Mouse (Mus musculus) erythroid progenitor cell, adult 5-6 weeks (primary cell): ENCODE measurements around the gene Mms19. TPM values are rescaled to one million over a fixed set of nuclear protein-coding genes. Genes with fewer than 3 reads are reported as not detected.
A peak's percentile ranks its signal among the peaks of the same experiment; 100 is the strongest.

ENCODE experiments used
- ATAC-seq: replicated peaks from 2 replicates; pipeline ENCODE4 v1.8.0; 2016; ENCODE audit warnings: moderate number of reproducible peaks, mild to moderate bottlenecking, moderate TSS enrichment, inconsistent platforms; ENCODE audit not compliant: poor library complexity, low FRiP score, severe bottlenecking
- total RNA-seq, 2 experiments: library from RNA; stranded (forward) in 1 of 2; stranded (reverse) in 1 of 2; fragments of 150-400 nt in 1 of 2; fragments of 186-747, 209-891 nt in 1 of 2; gene quantifications; 2 replicates each; pipeline versions ENCODE4 v1.2.3 to v1.2.4; 2015 to 2017; ENCODE audit warnings: low replicate concordance in 2 of 2

Mms19 gene
- total RNA-seq (2015; ENCODE audit: low replicate concordance) (20.5 and 73.5 TPM in 2 replicates), total RNA-seq (2017; ENCODE audit: low replicate concordance) (10.1 and 15.4 TPM in 2 replicates)

DNA sequence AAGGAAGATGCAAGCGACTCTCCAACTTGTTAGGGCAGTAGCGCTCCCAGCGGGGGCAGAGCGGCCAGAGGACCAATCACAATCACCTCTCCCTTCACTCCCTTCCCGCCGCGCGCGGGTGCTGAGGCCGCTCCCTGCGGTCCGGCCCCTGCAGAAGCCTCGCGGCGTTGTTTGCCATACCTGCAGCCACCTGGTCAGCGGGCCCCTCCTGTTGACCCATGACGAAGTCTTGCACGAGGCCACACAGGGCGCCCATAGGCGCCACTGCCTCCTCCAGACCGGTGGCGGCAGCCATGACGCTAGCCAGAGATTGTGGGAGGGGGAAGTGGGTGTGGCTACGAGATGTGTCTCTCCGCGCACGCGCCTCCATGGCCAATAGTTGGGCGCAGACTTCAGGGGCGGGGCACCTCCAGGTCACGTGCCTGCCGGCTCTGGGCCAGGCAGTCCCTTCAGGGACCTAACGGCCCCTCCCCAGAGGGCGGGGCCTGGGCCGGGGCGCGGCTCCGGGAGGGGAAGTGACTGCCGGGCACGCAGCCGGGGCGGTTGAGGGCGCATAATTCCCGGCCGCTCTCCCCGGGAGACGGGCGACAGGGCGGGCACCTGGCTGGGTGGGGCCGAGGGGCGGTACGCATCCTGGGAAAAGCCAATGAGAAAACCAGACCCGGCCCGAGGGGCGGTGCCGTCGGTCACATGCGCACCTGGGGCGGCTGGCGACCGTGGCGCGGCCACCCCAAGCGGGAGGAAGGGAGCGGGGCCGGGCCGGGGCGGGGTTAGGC lies at the start of gene Mms19:
Gene Mms19, minus strand, starts transcription at position 339 of the 776 bp plus-strand sequence.
- peak; percentile 90 for ATAC-seq

DNA sequence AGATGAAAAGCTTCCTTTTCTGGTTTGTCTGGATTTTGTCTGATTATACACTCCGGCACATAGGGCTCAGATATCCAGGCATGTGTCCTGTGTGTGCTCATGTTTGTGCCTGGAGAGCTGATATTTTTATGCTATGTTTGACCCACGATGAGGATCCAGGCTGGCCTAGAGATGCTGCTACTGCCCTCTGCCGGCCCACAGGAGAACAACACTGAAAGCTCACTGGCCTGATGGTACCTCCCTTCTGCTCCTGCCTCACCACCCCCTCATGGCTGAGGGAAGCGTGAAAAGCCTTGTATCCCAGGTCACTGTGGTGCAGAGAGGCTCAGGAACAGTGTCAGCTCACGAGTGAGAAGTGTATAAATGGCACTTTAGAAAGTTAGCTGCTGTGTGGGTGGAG lies 45.2 kb upstream of the Mms19 start:
- ATAC-seq: peak; percentile 77

DNA sequence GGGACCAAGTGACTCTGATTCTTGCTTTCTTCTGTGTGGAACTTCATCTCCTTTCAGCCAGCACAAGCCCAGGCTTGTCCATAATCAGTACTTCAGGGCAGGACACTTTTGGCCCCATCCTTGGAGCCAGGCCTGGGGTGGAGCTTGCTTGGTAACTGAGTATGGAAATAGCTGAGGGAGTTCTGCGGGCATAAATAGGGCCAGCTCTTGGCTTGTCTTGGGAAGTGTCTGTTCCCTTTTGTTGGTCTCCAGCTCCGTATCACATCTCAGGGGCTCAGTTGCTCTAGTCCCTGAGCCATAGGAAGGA lies 41.5 kb upstream of the Mms19 start:
- no peak for ATAC-seq

DNA sequence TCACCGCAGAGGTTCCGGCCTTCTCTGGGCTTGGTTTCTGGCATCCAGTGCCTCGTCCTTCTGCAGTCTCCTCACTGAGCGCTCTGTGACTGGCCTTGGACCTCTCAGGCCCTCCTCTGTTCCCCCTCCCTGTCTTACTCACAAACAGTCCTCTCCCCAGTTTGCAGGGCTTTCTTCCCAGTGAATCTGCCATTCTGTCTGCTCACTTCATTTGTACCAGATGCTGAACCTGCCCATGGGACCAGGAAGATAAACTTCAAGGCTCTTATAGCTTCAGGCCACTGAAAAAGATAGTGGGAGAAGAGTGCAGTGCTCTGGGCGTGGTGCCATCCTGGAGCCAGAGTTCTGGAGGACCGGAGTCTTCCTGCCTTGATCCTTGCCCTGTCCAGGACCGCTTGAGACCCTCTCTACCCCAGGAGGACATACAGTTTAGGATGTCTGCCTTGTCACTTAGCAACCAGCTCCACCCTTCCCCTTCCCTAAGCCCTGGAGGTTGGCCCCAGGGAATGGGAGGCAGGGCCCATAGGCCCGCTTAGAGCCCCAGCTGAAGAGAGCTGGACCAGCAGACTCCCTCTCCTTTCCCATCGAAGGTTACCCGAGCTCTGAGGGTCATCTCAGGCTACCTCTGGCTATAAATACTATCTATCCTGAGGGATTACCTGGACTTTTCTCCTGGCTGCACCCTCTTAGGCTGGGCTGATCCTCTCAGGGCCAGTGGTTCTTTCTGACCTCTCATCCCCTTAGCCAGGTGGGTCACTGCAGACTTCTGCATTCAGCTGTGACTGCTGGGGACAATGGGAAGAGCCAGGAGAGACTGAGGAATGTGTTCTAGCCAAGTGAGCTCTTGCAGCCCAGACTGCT lies 41.0 kb upstream of the Mms19 start:
- no peak for ATAC-seq

DNA sequence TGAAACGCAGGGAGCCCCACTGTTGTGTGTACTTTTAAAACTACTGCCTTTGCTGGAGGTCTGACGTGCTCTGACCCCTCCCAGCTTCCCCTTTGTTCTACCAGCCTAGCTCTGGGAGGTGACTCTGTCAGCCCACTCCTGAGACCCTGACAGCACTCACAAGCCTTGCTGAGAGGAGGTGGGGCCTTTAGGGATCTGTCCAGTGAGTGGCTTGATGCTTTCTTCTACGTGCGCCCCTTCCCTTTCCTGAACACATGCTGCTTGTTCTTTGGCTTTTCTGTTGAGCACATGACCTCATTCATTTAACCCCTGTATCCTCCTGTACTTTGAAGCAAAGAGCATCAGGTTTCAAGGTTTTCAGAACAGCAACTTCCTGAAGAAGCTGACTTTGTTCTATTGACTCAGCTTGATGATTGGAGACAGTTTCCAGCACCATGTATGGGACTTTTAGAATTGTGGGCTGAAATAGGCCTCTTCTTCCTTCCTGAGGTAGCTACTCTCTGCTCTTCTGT lies 38.1 kb upstream of the Mms19 start:
- no peak for ATAC-seq

DNA sequence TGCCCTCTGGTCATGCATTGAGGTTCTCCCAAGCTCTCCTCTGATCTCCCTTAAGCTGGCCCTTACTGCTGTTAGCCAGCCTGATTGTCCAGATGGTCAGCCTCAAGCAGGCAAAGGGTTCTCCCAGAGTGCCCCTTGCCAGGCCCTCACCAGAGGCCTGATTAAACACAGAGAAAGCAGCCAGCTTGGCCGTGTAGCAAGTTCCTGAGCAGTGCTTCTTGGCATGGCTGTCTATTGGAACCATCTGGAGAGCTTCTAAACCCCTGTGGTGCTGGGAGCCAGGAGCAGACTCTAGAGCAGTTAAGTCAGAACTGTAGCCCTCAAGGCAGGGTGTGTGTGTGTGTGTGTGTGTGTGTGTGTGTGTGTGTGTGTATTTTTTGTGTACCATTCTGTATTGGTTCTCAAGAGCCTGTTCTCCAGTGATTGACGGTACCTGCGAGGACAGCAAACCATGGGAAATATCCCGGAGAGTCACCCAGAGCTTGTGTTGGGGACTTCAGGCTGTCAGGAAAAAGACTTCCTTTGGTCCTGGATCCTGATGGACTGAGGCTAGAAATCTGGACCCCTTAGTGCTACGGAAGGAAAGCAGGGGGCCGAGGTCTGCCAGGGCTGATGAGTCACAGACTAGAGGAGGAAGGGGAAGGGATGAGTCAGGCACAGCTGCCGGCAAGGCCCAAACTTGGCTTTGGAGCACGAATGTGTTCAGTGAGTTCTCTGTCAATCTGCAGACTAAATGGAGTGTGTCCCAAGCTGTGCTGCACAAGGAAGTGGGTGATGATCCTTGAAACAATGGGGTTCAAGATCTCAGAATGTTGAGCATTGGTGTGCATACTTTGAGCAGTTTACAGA lies 36.7 kb upstream of the Mms19 start:
- no peak for ATAC-seq

DNA sequence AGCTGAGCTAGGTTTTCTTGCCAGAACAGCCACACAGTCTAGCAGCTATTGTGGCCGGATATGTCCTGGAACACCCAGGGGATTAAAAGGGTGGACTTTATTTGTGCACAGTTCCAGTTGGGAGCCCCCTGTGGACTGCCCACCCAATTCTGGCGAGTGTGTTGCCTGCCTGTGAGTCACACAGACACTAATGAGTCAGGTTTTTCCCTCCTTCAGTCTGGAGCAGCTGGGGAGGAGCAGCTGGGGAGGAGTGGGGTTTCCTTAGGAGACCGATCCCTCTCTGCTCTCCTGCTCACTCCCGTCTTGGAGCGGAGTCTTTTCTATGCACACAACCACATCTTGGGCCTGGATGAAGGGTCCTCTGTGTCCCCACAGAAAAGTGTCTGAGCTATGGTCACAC lies 35.9 kb upstream of the Mms19 start:
- ATAC-seq: no peak

DNA sequence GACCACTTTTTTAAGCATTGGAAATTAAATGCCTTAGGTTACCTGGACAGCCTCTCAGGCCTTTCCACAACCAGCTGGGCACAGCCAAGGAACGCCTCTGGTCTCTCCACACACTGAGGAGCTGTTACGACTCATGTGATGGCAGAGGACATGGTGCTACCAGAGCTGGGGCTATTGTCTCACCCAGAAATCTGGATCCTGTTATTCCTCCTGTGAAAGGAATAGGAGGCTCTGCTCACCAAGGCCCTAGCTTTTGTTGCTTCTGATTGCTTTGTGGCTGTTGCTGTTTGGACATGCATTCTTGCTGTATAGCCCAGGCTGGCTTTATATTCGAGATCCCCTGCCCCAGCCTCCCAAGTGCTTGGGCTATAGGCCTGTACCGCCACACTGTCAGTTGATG lies 35.3 kb upstream of the Mms19 start:
- no peak for ATAC-seq

DNA sequence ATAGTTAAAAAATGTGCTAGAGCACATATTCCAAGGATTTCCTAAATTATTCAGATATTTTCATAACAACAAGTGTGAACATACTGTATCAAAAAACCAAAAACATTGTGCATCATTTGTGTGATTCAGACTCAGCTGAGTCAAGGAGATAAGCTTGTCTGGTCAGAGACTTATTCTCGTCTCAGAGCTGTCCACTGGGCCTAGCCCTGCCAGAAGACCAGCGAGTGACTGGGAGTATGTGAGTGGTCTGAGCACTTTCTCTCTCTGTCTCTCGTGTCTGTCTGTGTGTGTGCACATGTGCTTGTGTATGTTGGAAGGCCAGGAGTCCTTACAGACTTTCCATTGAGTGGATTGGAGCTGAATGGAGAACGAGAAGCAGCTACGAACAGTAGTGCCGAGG lies 34.0 kb upstream of the Mms19 start:
- ATAC-seq: no peak

DNA sequence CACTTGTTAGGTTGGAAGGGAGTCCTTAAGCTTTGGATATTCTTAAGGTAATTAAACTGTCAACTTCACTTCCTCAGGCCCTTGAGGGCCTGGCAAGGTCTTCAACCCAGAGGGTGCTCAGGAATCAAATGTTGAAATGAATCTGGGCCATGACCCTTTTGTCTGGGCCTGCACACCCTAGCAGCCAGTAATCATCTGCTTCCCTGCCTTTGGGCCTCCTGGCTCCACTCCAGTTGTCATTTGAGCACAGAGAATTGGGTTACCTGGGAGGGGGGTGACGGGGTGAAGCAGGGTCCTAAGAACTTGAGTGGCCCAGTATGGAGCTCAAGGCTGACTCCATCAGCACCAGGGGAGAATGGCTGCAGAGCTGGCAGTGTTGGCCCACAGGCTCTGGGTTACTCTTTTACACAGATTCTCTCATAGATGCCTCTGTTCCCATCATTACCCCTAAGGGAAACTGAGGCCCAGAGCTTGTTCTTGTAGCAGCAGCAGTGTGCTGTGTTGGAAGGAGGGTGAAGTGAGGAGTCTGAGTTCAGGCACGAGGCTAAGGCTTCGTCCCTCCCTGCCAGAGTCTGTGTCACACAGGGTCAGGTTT lies 33.4 kb upstream of the Mms19 start:
- ATAC-seq: no peak

DNA sequence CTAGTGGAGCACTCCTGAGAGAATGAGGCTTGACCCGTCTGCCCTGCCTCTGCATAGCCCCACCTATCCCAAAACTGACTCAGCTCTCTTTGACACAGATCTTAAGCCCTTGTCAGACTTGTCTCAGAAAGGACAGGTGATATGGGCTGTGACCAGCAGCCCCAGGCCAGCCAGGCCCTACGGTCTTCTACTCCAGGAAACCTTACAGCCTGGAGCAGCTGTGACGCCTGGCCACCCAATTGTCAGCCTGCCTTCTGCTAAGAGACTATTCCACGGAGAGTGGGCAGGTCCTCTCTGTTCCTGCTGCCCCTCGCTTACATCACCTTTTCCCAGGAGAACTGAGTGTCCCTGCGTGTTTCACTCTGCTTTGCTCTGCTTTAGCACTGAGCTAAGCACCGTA lies 30.2 kb upstream of the Mms19 start:
- ATAC-seq: no peak

DNA sequence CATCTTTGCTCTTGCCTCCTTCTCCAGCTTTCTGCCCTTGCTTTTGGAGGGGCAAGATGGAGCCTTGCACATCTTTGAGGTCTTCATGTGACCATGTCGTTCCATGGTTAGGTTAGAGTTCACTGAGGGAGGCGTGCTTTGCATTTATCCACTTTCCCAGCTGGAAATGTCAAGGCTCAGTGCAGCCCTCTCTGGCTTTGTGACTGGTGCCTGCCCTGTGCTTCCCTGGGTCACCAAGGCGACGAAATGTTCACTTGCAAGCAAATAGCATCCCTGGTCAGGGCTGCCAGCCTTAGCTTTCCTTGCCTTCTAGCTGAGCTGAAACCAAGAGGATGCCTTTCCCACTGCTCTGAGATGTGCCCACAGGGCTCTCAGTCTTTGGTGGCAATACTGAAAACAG lies 29.5 kb upstream of the Mms19 start:
- ATAC-seq: no peak

DNA sequence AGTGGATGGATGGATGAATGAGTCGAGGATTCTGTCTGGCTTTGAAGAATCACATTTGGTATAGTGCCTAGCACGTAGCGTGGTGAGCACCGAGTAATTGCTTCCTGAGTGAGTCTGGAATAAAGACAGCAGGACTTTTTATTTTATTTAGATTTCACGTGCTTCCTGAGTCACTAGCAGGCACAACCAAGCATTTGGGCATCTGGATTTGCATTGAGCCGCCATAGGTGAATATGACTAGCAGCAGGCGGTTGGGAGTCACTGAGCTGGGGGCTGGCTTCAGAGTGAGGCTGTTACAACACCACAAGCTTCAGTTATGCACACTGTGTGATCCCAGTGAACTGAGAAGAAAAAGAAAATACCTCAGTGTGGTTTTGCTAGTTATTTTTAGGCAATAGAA lies 28.1 kb upstream of the Mms19 start:
- no peak for ATAC-seq

DNA sequence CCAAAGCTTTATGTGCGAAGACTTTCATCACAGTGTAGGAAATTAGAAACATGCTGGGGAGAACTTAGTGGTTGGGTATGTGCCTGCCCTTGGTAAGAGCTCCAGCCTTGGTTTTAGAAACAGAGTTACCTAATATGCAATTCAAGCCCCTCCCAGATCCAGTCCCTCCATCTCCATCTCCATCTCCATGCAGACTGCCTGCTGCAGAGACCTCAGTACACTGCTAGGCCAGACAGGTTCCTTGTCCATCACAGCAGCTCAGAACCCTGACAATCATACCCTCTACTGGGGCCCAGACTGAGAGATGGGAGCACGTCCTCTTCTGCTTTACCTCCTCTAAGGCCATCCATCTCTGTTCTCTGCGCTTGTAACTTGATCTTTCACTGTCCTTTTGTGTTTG lies 27.6 kb upstream of the Mms19 start:
- no peak for ATAC-seq

DNA sequence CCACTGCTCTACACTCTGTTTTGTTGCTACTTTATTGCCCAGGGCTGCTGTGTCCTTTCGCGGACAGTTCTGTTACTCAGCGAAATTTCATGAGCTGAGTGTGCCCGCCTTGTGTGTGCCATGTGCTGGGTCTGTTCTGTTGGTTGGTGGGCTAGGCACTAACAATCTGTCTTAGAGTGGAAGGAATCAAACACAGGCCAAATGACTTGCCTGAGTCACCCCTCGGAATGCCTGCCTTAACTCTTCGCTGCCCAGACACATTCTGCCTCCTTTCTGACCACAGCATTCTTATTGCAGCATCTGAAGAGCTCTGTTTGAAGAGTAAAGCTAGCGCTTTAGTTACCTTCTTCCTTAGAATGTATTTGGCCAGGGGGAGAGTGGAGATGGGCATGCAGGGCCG lies 25.6 kb upstream of the Mms19 start:
- no peak for ATAC-seq

DNA sequence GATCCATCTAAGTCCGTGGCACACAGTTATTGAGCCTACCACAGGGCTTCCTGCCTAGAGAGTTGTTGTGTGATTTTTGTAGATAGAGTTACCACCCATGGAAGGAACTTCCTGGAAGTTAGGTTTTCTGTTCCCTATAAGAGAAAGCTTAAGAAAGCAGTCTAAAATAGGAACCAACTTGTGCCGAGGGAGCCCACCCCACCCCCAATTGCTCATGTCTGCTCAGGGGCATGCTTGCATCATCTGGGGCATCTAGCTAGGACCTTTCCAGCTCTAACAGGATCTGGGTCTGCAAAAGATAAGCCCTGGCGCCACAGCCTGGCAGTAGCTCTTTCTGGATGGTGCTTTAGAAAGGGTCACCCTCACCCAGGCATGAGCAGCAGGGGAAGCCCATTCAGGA lies 24.7 kb upstream of the Mms19 start:
- no peak for ATAC-seq

DNA sequence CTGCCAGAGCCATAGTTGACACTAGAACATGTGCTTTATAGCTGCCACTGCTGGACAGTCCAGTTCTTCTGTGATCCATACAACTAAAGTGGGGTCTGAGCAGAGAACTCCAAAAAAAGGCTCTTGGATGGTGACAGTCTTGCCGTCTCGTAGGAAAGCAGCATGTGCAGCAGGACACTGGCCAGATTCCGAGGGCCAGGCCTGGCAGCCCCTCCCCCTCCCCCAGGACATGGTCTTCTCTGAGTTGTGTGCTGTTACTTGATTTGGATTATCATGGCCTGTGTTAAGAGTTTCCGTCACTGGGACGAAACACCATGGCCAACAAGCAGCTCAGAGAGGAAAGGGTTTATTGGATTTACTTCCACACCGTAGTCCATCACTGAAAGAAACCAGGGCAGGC lies 23.3 kb upstream of the Mms19 start:
- ATAC-seq: no peak

DNA sequence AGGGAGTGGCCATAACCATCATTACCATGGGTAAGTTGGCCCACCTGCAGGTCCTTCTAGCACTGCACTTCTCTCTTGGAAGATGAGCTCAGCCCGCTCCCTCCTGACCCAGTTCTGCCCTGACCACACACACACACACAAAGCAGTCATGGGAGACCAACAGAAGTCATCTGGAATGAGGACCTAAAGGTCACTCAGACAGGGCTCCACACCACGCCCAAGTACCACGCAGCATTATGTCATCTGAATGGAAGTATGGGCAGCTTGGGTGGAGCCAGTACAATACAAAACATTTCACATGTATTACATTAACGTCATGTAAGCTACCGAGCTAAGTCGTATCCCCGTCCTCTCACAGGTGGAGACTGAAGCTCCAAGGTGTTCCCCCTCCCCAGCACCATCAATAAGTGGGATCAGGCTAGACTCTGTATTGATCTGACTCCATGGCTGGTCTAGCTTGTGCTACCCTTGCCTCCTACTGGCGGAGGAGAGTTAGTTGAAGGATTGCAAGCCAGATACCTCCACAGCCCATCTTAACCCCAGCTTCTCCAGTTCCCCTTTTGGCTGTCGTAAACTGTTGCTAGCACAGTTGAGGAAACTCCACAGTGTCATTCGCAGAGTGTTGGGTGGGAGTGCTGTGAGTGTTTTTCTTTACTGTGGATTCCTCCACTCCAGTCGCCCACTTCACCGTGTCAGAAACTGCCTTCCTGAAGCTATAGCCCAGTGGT lies 20.5 kb upstream of the Mms19 start:
- ATAC-seq: no peak

DNA sequence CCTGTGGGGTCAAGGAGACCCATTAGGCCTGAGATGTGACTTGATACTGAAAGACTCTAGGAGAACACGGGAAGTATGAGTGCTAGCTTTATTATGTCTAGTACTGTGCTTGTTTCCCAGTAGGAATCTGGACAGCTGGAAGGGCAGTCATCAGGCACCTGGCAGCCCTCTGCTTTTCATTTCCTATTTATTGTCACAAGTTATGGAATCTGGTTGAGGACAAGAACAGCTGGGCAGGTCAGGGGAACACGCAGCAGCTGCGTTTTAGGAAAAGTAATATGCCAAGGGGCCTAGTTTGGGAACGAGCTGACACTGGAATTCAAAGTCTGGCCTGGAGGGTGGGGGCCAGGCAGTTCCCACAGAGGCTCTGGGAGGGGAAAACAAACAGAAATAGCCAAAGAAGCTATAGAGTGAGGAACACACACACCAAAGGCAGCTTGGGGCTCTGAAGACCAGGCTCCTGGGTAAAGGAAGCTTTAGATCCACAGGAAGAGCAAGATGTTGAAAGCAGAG lies 19.5 kb upstream of the Mms19 start:
- ATAC-seq: no peak
